Mouse (Mus musculus) ES-CJ7 (cell line): ENCODE results near the gene Xlr3b.
"Not testable (repeated sequence)": the region's sequence is repeated elsewhere in the genome, so short reads cannot be mapped to it uniquely, and the experiment has no call there.

Experiments
- DNase-seq: peaks from one replicate; pipeline ENCODE4 v3.0.0; 2011; ENCODE audit warnings: low read depth, low spot score

Gene Xlr3b

GRCm38 (mm10) chrX:73191934-73192333 lies at the start of gene Xlr3b:
Gene Xlr3b, plus strand, starts transcription at chrX:73192207.
- peak; percentile 7 for DNase-seq

DNA sequence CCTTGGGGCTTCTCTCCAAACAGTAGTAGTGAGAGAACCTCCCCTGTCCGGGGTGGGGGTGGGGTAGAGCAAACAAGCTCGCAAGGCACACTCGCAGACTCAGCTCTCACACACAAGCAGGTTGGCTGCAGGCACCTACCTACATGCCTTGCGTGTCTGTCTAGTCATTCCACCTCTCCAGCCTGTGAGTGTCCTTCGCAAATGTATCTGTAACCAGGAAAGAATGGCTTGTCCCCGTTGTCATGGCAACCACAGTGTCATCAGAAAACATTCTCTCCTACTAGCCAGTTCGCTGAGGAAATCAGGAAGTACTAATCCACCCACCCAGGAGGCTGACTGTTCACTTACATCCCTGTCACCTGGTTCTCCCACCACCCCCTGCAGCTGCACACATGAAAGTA lies 48.8 kb upstream of the Xlr3b start:
- not testable (repeated sequence) for DNase-seq

DNA sequence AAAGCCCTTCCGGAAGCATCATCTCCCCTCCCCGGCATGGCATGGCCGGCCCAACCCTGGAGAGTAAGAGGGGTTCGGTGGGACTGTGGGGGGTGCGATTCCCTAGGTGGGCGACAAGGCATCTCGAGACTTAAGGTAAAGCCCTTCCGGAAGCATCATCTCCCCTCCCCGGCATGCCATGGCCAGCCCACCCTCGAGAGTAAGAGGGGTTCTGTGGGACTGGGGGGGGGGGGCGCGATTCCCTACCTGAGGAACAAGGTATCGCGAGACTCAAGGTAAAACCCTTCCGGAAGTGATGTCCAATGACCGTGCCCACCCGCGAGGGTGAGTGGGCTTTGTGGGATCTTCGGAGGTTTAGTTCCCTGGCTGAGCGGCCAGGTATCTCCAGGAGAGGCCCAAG lies 43.5 kb upstream of the Xlr3b start, which contains the start of gene Xlr5b:
Gene Xlr5b, plus strand, starts transcription at position 301 of the 400 bp plus-strand sequence.
- DNase-seq: not testable (repeated sequence)

DNA sequence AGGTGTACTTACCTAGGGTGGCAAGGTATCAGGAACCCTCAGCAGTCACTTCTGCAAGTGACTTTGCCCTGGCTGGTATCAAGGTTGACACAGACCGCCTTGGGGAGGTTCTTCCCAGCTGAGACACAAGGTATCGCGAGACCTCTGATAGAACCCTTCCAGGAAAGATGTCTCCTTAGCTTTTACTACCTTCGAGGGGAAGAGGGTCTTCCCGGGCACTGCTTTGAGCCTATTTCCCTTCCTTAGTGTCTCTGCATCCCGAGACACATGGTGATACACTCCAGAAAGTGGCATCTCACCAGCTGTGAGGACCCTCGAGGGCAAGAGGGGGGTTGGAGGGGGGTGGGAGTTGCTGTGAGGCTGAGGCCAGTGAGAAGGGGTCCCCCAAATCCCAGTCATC lies 42.7 kb upstream of the Xlr3b start, which contains the start of gene DXBay18:
Gene DXBay18, minus strand, starts transcription at position 101 of the 400 bp plus-strand sequence.
- DNase-seq: not testable (repeated sequence)

DNA sequence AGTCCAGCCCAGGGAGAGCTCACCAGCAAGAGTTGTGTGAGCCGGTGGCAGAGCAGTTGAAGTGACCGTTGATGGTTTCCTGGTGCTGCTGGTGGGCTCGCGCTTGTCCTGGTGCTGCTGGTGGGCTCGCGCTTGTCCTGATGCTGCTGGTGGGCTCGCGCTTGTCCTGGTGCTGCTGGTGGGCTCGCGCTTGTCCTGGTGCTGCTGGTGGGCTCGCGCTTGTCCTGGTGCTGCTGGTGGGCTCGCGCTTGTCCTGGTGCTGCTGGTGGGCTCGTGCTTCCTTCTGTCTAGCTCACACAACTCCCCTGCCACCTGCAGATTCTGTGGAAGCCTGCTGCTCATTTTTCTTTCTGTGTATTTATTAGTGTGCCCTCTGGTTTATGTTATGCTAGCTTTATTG lies 15.1 kb upstream of the Xlr3b start, which contains the start of gene Spin2d:
Gene Spin2d, minus strand, starts transcription at position 101 of the 400 bp plus-strand sequence.
- DNase-seq: not testable (repeated sequence)

- not testable (repeated sequence) for DNase-seq
Observed at GRCm38 (mm10) chrX:73213819-73214564, 22.0 kb downstream of the Xlr3b start, which contains the start of gene Xlr4b. Gene Xlr4b, plus strand, starts transcription at chrX:73214333.

DNA sequence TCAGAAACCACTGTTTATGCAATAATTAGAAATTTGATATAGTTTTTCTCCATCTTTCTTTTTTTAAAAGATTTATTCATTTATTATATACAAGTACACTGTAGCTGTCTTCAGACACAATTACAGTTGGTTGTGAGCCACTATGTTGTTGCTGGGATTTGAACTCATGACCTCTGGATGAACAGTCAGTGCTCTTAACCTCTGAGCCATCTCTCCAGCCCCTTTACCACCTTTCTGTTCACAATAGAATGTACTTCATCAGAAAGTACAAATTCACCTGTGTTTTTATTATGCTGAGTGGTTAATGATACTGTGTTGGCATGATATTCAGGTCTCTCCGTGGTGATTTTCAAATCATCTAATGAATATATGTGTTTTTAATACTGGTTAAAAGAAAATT lies 33.4 kb downstream of the Xlr3b start:
- no peak for DNase-seq

DNA sequence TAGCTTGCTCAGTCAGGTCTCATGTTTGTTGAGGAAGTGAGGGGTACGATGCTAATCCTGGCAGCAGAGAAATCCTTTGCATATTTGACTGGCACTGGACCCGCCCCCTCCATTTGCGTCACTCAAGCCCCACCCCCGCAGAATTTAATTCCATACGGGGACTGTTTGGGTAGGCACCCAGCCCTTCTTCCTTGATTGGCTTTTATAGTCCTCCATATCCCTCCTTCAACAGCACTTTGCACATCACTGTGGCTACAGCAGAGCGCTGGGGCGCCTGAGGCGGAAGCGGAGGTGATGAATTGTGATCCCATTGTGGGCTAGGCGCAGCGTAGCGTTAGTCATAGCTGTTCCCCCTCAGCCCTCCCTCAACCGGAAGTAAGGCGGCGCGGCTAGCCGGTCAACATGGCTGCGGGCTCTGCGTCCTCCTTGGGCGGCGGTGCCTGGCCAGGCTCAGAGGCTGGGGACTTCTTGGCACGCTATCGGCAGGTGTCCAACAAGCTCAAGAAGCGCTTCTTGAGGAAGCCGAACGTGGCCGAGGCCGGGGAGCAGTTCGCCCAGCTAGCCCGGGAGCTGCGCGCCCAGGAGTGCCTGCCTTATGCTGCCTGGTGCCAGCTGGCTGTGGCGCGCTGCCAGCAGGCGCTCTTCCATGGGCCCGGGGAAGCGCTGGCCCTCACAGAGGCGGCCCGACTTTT lies 36.1 kb downstream of the Xlr3b start, which contains the start of gene F8a:
Gene F8a, plus strand, starts transcription at position 378 of the 692 bp plus-strand sequence.
- DNase-seq: peak; percentile 74

DNA sequence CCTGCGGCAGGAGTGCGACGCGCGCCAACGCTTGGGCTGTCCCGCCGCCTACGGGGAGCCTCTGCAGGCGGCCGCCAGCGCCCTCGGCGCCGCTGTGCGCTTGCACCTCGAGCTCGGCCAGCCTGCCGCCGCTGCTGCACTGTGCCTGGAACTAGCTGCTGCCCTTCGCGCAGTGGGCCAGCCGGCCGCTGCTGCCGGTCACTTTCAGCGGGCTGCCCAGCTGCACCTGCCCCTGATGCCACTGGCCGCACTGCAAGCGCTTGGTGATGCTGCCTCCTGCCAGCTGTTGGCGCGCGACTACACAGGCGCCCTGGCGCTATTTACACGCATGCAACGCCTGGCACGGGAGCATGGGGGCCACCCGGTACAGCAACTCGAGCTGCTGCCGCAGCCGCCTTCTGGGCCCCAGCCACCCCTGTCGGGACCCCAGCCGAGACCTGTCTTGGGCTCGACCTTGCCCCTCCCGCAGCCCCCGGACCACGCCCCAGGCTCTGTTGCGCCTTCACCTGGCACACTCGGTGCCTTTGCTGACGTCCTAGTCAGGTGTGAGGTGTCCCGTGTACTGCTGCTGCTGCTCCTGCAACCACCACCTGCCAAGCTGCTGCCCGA lies 36.7 kb downstream of the Xlr3b start:
- DNase-seq: peak; percentile 9

DNA sequence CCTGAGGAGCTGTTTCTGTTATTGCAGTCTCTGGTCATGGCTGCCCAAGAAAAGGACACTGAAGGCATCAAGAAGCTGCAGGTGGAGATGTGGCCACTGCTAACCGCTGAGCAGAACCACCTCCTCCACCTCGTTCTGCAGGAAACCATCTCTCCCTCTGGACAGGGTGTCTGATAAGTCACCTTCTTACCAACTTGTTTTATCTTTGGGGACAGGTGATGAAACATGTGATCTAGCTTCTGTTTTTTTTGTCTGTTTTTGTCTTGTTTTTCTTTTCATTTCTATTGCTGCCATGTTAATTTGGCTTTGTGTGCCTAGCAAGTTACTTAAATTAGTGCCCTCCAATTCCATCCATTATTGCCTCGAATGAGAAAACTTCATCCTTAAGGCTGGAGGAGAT lies 37.3 kb downstream of the Xlr3b start:
- DNase-seq: no peak

GRCm38 (mm10) chrX:73242821-73243325 lies 50.9 kb downstream of the Xlr3b start, which contains the start of gene Xlr4c:
Gene Xlr4c, minus strand, starts transcription at chrX:73243130.
- DNase-seq: not testable (repeated sequence)
